Mouse (Mus musculus) liver, embryonic 12.5 days (tissue): ENCODE measurements around the gene Ctsw. TPM values are rescaled to one million over a fixed set of nuclear protein-coding genes. Genes with fewer than 3 reads are reported as not detected.

Source experiments
- ATAC-seq: fragments of 200-750 bp; cut with Nextera tagmentation; 2 replicates; pipeline ENCODE4 v1.8.0; 2017; ENCODE audit warnings: moderate number of reproducible peaks, mild to moderate bottlenecking, moderate library complexity
- H3K27ac ChIP-seq: fragments of 300-500 bp; sonication (generic); 2 replicates; pipeline ENCODE4 v1.5.1; 2016; ENCODE audit warnings: mild to moderate bottlenecking
- H3K27me3 ChIP-seq: fragments of 300-500 bp; sonication (generic); replicated peaks from 2 replicates; pipeline ENCODE4 v1.6.1; 2016; ENCODE audit warnings: mild to moderate bottlenecking, moderate library complexity
- H3K36me3 ChIP-seq: fragments of 300-500 bp; sonication (generic); 2 replicates; pipeline ENCODE4 v1.6.1; 2016; ENCODE audit warnings: mild to moderate bottlenecking, moderate library complexity
- H3K4me1 ChIP-seq: fragments of 300-500 bp; sonication (generic); 2 replicates; pipeline ENCODE4 v1.6.1; 2016
- H3K4me2 ChIP-seq: fragments of 300-500 bp; sonication (generic); 2 replicates; pipeline ENCODE4 v1.6.1; 2016; ENCODE audit warnings: mild to moderate bottlenecking, moderate library complexity
- H3K4me3 ChIP-seq: fragments of 300-500 bp; sonication (generic); 2 replicates; pipeline ENCODE4 v1.5.1; 2016; ENCODE audit warnings: mild to moderate bottlenecking, moderate library complexity
- H3K9ac ChIP-seq: fragments of 300-500 bp; sonication (generic); 2 replicates; pipeline ENCODE4 v1.6.1; 2016; ENCODE audit warnings: mild to moderate bottlenecking, moderate library complexity
- H3K9me3 ChIP-seq: fragments of 300-500 bp; sonication (generic); replicated peaks from 2 replicates; pipeline ENCODE4 v1.6.1; 2016; ENCODE audit warnings: mild to moderate bottlenecking, moderate library complexity
- WGBS: fragments of 180-500 bp; shearing (Covaris S2); methylation state at CpG from one replicate; pipeline ENCODE4 v1.1.7; 2016; ENCODE audit not compliant: insufficient replicate concordance; 5-methylcytosine and 5-hydroxymethylcytosine counted together
- polyA plus RNA-seq: library from polyadenylated mRNA; unstranded; fragments of >200 nt; fragmentation: Nextera tagmentation; extraction: Ambion mirVana; gene quantifications from 2 replicates; pipeline ENCODE4 v1.2.1, GENCODE M21; 2016

Ctsw gene
- polyA plus RNA-seq, 1 experiment from 2014 or later, result 0.43 TPM

- peaks cover 53% of the 10 kb centered on the region for H3K36me3 ChIP-seq
- H3K27me3 ChIP-seq, result no peaks in the 10 kb centered on the region
- H3K27ac ChIP-seq, result no peak overlapping the region
- WGBS, result 92% methylated on average over 7 of the region's 7 CpGs
- H3K4me3 ChIP-seq, result no peak overlapping the region
- ATAC-seq, result no peak
- no peak overlapping the region for H3K4me2 ChIP-seq
- H3K9me3 ChIP-seq, result no peaks in the 10 kb centered on the region
- no peak overlapping the region for H3K9ac ChIP-seq
- peaks cover 39% of the 10 kb centered on the region for H3K4me1 ChIP-seq
Measured at GRCm38 (mm10) chr19:5485821-5486220, 17.5 kb upstream of the Ctsw start.

DNA sequence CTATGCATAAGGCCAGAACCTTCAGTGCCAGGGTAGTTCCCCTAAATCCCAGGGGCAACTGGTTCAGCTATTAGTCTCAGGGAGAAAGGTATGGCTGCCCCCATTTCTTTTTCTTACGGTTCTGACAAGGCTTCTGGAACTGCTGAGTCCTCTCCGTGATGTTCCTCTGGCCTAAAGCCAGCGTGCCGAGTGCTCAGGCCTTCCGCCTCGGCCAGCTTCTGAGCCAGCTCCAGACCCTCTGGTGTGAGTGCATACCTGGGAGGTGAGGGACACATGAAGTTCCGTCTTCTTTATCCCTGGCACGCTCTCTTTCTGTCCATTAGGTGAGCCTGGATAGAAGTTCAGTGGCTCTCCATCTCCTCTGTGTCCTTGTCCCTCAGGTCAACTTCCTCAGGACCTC, 17.1 kb upstream of the Ctsw start:
- peaks cover 39% of the 10 kb centered on the region for H3K4me1 ChIP-seq
- no peaks in the 10 kb centered on the region for H3K27me3 ChIP-seq
- H3K4me3 ChIP-seq, result no peak overlapping the region
- H3K9me3 ChIP-seq, result no peaks in the 10 kb centered on the region
- H3K4me2 ChIP-seq, result no peak overlapping the region
- H3K27ac ChIP-seq, result no peak overlapping the region
- WGBS, result 91% methylated on average over 8 of the region's 8 CpGs
- H3K9ac ChIP-seq, result no peak overlapping the region
- ATAC-seq, result no peak
- peaks cover 53% of the 10 kb centered on the region for H3K36me3 ChIP-seq

GRCm38 (mm10) chr19:5484496-5484895, 16.2 kb upstream of the Ctsw start:
- Histone ChIP-seq H3K9ac (no peak overlapping the region), H3K27ac (no peak overlapping the region), H3K36me3 (peaks cover 53% of the 10 kb centered on the region), H3K9me3 (no peaks in the 10 kb centered on the region), H3K4me3 (no peak overlapping the region), H3K4me1 (peaks cover 33% of the 10 kb centered on the region), H3K27me3 (no peaks in the 10 kb centered on the region), H3K4me2 (no peak overlapping the region)
- 85% methylated on average over 5 of the region's 5 CpGs for WGBS
- ATAC-seq, result no peak

DNA sequence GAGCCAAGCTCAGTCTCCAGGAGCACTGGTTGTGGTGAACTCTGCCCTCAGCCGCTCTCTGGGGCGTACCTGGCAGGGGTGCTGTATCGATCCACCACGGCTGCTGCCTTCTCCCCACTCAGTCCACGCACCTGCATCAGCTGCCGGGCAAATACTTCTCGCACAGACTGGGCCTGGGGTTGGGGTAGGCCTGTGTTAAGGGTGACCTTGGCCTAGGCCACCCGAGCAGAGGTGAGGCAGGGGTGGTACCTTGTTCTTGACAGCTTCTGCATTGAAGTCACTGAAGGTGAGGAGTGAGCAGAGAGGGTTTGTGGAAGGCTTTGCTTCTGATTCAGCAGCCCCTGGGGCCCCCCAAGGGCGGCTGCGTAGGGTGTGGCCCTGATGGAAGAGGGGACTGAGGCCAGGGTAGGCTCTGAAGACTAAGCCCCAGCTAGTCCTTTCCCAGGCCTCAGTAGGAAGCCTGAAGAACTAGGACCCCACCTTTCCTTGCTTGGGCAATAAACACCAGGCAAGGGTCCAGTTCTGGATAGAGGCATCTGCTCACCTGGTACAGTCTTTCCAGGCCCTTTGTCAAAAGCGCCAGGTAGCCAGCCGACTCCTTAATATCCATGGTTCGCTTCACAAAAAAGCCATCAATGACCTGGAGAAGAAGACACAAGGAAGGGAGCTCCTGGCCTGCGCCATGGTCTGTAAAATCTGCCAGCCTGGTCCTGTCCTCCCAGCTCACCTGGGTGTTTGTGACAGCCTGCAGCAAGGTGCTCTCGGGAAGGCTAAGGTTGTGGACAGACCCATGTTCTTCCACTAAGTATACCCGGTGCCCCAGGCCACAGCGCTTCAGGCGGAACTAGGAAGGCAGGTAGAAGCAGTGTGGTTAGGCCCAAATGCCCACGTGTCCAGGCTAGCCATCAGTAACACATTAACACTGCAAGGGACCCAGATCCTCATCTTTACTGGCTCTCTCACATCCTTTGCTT, 15.4 kb upstream of the Ctsw start:
- Histone ChIP-seq H3K4me1 (peaks cover 28% of the 10 kb centered on the region), H3K27ac (no peak overlapping the region), H3K9ac (no peak overlapping the region), H3K4me3 (no peak overlapping the region), H3K27me3 (no peaks in the 10 kb centered on the region), H3K9me3 (no peaks in the 10 kb centered on the region), H3K4me2 (no peak overlapping the region), H3K36me3 (peaks cover 53% of the 10 kb centered on the region)
- 81% methylated on average over 19 of the region's 19 CpGs for WGBS
- no peak for ATAC-seq

DNA sequence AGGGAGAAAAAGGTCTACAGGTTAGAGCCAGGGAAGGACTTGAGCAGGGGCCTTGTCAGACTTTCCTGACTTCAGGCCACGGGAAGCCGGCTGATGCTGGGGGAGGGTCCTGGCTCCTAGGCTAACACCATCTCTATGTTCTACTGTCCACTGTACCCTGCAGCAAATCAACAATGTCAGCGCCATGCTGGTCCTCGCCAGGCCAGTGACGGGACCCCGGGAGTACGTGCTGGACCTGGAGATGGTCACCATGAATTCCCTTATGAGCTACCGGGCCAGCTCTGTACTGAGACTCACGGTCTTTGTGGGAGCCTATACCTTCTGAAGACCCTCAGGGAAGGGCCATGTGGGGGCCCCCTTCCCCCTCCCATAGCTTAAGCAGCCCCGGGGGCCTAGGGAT, 13.1 kb upstream of the Ctsw start:
- Histone ChIP-seq H3K4me1 (peaks cover 10% of the 10 kb centered on the region), H3K4me2 (no peak overlapping the region), H3K4me3 (no peak overlapping the region), H3K27me3 (no peaks in the 10 kb centered on the region), H3K27ac (no peak overlapping the region), H3K9me3 (no peaks in the 10 kb centered on the region), H3K9ac (no peak overlapping the region), H3K36me3 (peaks cover 58% of the 10 kb centered on the region)
- ATAC-seq, result no peak
- WGBS, result 83% methylated on average over 10 of the region's 10 CpGs

- no peak for ATAC-seq
- peaks cover 44% of the 10 kb centered on the region for H3K36me3 ChIP-seq
- H3K27me3 ChIP-seq, result peaks cover 11% of the 10 kb centered on the region
- 77% methylated on average over 10 of the region's 10 CpGs for WGBS
- H3K4me1 ChIP-seq, result peaks cover 19% of the 10 kb centered on the region
- no peak overlapping the region for H3K4me2 ChIP-seq
- H3K9me3 ChIP-seq, result no peaks in the 10 kb centered on the region
- H3K9ac ChIP-seq, result no peak overlapping the region
- H3K4me3 ChIP-seq, result no peak overlapping the region
- H3K27ac ChIP-seq, result no peak overlapping the region
Measured at GRCm38 (mm10) chr19:5480016-5480415, 11.7 kb upstream of the Ctsw start.

DNA sequence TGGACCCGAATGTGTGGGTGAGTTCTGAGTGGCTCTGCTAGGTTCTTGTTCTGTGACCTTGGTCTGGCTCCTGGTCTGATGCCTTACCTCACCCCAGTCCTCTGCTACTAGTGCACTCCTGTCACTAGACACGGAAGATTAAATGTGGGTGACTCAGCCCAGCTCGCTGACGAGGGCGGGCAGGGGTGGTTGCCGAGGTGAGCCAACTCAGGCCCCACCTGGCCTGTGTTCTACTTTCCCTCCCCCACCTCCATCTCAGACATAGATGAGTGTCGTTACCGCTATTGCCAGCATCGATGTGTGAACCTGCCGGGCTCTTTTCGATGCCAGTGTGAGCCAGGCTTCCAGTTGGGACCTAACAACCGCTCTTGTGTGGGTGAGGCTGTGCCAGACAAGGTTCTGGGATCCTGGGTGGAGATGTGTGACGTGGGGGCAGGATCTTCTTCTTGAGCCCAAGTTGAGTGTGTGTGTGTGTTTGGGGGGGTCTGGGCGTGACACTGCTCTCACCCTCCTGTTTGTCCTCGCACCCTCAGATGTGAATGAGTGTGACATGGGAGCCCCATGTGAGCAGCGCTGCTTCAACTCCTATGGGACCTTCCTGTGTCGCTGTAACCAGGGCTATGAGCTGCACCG, 9.5 kb upstream of the Ctsw start:
- Histone ChIP-seq H3K4me2 (no peak overlapping the region), H3K9ac (no peak overlapping the region), H3K36me3 (peaks cover 22% of the 10 kb centered on the region), H3K4me3 (no peak overlapping the region), H3K9me3 (no peaks in the 10 kb centered on the region), H3K4me1 (peaks cover 31% of the 10 kb centered on the region), H3K27me3 (peaks cover 31% of the 10 kb centered on the region), H3K27ac (no peak overlapping the region)
- ATAC-seq, result no peak
- 83% methylated on average over 18 of the region's 18 CpGs for WGBS

GRCm38 (mm10) chr19:5477004-5477667, 8.8 kb upstream of the Ctsw start:
- 70% methylated on average over 10 of the region's 10 CpGs for whole genome bisulfite sequencing
- no peak overlapping the region for H3K27ac ChIP-seq
- ATAC-seq, result no peak

GRCm38 (mm10) chr19:5475069-5475714, 6.9 kb upstream of the Ctsw start:
- ATAC-seq, result no peak; the same call in 1 of the 2 replicates
- H3K36me3 ChIP-seq, result 0 out of 2 replicates have a peak, but pooled peaks cover 5% of the 10 kb centered on the region
- H3K4me1 ChIP-seq, result peaks cover 31% of the 10 kb centered on the region
- peak overlapping the region; percentile 61 for H3K4me3 ChIP-seq
- peak overlapping the region; percentile 88 for H3K4me2 ChIP-seq
- peak overlapping the region; percentile 67 for H3K9ac ChIP-seq
- WGBS, result 42% methylated on average over 13 of the region's 13 CpGs
- H3K27ac ChIP-seq, result peak overlapping the region; percentile 65
- peaks cover 31% of the 10 kb centered on the region for H3K27me3 ChIP-seq
- H3K9me3 ChIP-seq, result no peaks in the 10 kb centered on the region

More at GRCm38 (mm10) chr19:5477004-5477667, 8.8 kb upstream of the Ctsw start:
- no peak overlapping the region for H3K4me3 ChIP-seq
- H3K36me3 ChIP-seq, result peaks cover 15% of the 10 kb centered on the region
- no peaks in the 10 kb centered on the region for H3K9me3 ChIP-seq
- peaks cover 31% of the 10 kb centered on the region for H3K27me3 ChIP-seq
- H3K4me1 ChIP-seq, result peaks cover 31% of the 10 kb centered on the region
- no peak overlapping the region for H3K4me2 ChIP-seq
- H3K9ac ChIP-seq, result no peak overlapping the region

DNA sequence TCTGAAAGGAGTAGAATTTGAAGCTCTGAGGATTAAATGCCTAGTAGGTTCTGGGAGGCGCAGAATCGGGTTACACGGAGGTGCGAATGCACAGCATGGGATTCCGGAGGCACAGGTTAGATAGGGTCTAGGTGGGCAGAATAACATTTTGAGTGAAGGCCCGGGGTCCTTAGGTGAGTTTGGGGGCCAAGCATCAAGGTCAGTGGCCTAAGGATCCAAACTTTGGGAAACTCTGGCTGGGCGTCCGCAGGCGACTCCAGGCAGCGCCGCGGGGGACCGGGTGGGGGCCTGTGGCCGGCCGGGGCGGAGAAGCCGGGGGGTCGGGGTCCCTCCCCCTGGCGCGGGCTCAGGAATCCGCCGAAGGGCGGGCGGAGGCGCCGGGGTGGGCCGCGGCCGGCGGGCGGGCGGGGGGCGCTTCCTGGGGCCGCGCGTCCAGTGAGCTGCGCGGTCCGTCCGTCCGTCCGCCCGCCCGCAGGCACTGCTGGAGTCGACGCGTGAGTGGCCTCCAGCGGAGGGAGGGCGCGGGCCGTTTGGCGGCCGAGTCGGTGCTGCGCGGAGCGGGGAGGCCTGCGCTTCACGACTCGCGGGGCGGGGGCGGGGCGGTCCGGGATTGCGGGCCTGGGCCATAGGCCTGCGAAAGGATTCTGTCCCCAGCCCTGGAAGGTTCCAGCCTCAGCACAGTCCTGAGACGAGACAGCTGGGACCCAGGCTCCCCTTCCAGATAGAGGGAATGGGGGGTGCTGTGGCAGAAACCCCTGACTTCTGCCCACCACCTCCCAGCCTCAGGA, 6.2 kb upstream of the Ctsw start:
- ATAC-seq, result no peak

DNA sequence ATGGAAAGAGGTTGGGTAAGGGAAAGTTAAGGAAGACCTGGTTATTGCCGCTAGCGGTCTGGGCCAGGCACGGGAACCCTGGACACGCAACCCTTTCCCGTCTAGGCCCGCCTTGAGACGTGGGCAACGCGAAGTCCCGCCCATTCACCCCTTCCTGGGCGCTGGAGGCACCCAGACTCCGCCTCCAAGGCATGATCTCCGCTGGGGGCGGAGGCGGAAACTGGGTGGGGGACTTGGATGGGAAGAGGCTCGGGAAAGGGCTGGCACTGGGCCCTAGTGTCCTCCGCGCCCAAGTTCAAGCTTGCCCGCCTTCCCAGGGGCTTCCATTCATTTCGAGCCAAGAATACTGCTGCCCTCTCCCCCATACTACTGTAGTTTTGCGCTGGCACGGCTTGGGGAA, 5.4 kb upstream of the Ctsw start, which contains the start of gene Efemp2:
Gene Efemp2, plus strand, starts transcription at position 235 of the 400 bp plus-strand sequence.
- WGBS, result 2% methylated on average over 22 of the region's 22 CpGs
- Histone ChIP-seq H3K4me1 (peaks cover 31% of the 10 kb centered on the region), H3K4me2 (peak within 1 kb of the TSS; percentile 88), H3K27ac (peak within 1 kb of the TSS; percentile 65), H3K27me3 (peaks cover 31% of the 10 kb centered on the region), H3K9me3 (no peaks in the 10 kb centered on the region), H3K36me3 (0 out of 2 replicates have a peak, but pooled peaks cover 5% of the 10 kb centered on the region), H3K9ac (peak within 1 kb of the TSS; percentile 67), H3K4me3 (peak within 1 kb of the TSS; percentile 61)
- peak; percentile 70 for ATAC-seq

More for the DNA sequence above, 6.2 kb upstream of the Ctsw start:
- H3K4me3 ChIP-seq, result peak overlapping the region; percentile 61
- H3K4me1 ChIP-seq, result peaks cover 31% of the 10 kb centered on the region
- WGBS, result 2% methylated on average over 58 of the region's 68 CpGs
- peak overlapping the region; percentile 67 for H3K9ac ChIP-seq
- peak overlapping the region; percentile 88 for H3K4me2 ChIP-seq
- peaks cover 31% of the 10 kb centered on the region for H3K27me3 ChIP-seq
- H3K27ac ChIP-seq, result peak overlapping the region; percentile 65
- no peaks in the 10 kb centered on the region for H3K9me3 ChIP-seq
- 0 out of 2 replicates have a peak, but pooled peaks cover 5% of the 10 kb centered on the region for H3K36me3 ChIP-seq
